Mouse (Mus musculus) hindbrain, embryonic 14.5 days (tissue): Measurements from ENCODE around the gene Rpl32. TPM values are rescaled to one million over a fixed set of nuclear protein-coding genes. Genes with fewer than 3 reads are reported as not detected.

Source experiments
- ATAC-seq: fragments of 200-750 bp; cut with Nextera tagmentation; 2 replicates; pipeline ENCODE4 v1.8.0; 2017; ENCODE audit warnings: moderate number of reproducible peaks, mild to moderate bottlenecking, moderate TSS enrichment, moderate library complexity; ENCODE audit not compliant: low FRiP score
- DNase-seq: peaks from one replicate; pipeline ENCODE4 v3.0.0-alpha.2; 2015; ENCODE audit warnings: low spot score
- H3K27ac ChIP-seq: fragments of 300-500 bp; sonication (generic); 2 replicates; pipeline ENCODE4 v1.5.1; 2014; ENCODE audit warnings: mild to moderate bottlenecking, moderate library complexity
- H3K27me3 ChIP-seq: fragments of 300-500 bp; sonication (generic); 2 replicates; pipeline ENCODE4 v1.6.1; 2014; ENCODE audit warnings: mild to moderate bottlenecking, low read length, mixed read lengths; ENCODE audit not compliant: control insufficient read depth, insufficient read depth
- H3K36me3 ChIP-seq: fragments of 300-500 bp; sonication (generic); replicated peaks from 2 replicates; pipeline ENCODE4 v1.6.1; 2014; ENCODE audit not compliant: control insufficient read depth, insufficient read depth
- H3K4me1 ChIP-seq: fragments of 300-500 bp; sonication (generic); replicated peaks from 2 replicates; pipeline ENCODE4 v1.6.1; 2014; ENCODE audit warnings: antibody characterized with exemption, low read length, mixed read lengths; ENCODE audit not compliant: control insufficient read depth, insufficient read depth
- H3K4me2 ChIP-seq: fragments of 300-500 bp; sonication (generic); replicated peaks from 2 replicates; pipeline ENCODE4 v1.6.1; 2014; ENCODE audit warnings: mild to moderate bottlenecking, moderate library complexity
- H3K4me3 ChIP-seq: fragments of 300-500 bp; sonication (generic); replicated peaks from 2 replicates; pipeline ENCODE4 v1.5.1; 2014; ENCODE audit warnings: mild to moderate bottlenecking, low read length
- H3K9ac ChIP-seq: fragments of 300-500 bp; sonication (generic); 2 replicates; pipeline ENCODE4 v1.6.1; 2014
- H3K9me3 ChIP-seq: fragments of 300-500 bp; sonication (generic); 2 replicates; pipeline ENCODE4 v1.6.1; 2016; ENCODE audit warnings: low read length; ENCODE audit not compliant: control insufficient read depth
- WGBS: fragments of 180-500 bp; shearing (Covaris S2); extraction: QIAGEN DNeasy Blood & Tissue Kit; methylation state at CpG from one replicate; pipeline ENCODE4 v1.1.7; 2014; 5-methylcytosine and 5-hydroxymethylcytosine counted together
- polyA plus RNA-seq: library from polyadenylated mRNA; unstranded; fragments of >200 nt; fragmentation: Nextera tagmentation; extraction: Ambion mirVana; gene quantifications from 2 replicates; pipeline ENCODE4 v1.2.1, GENCODE M21; 2014

Rpl32 gene
- polyA plus RNA-seq, 1 experiment from 2014 or later, result 1,238 TPM

GRCm38 (mm10) chr6:115773966-115774413 is 34.6 kb downstream of the Rpl32 start:
- peak overlapping the region; percentile 60 for H3K9ac ChIP-seq
- H3K36me3 ChIP-seq, result no peaks in the 10 kb centered on the region
- peak overlapping the region; percentile 88 for H3K4me2 ChIP-seq
- peaks cover 22% of the 10 kb centered on the region for H3K4me1 ChIP-seq
- no peaks in the 10 kb centered on the region for H3K27me3 ChIP-seq
- ATAC-seq (peak; percentile 74), DNase-seq (peak; percentile 64)
- H3K27ac ChIP-seq, result peak overlapping the region; percentile 57; the same call in 1 of the 2 replicates
- no peaks in the 10 kb centered on the region for H3K9me3 ChIP-seq
- H3K4me3 ChIP-seq, result peak overlapping the region; percentile 90
- 2% methylated on average over 14 of the region's 14 CpGs for WGBS

GRCm38 (mm10) chr6:115772604-115773003 is 35.9 kb downstream of the Rpl32 start:
- no peaks in the 10 kb centered on the region for H3K9me3 ChIP-seq
- DNase-seq (no peak), ATAC-seq (no peak)
- WGBS, result 91% methylated on average over 1 of the region's 1 CpGs
- no peak overlapping the region for H3K4me3 ChIP-seq
- H3K36me3 ChIP-seq, result no peaks in the 10 kb centered on the region
- H3K4me2 ChIP-seq, result no peak overlapping the region
- peaks cover 22% of the 10 kb centered on the region for H3K4me1 ChIP-seq
- H3K27me3 ChIP-seq, result no peaks in the 10 kb centered on the region
- no peak overlapping the region for H3K27ac ChIP-seq
- H3K9ac ChIP-seq, result no peak overlapping the region

GRCm38 (mm10) chr6:115772201-115772600 is 36.3 kb downstream of the Rpl32 start:
- H3K36me3 ChIP-seq, result no peaks in the 10 kb centered on the region

GRCm38 (mm10) chr6:115770852-115771251 is 37.7 kb downstream of the Rpl32 start:
- Histone ChIP-seq H3K4me3 (no peak overlapping the region), H3K4me2 (no peak overlapping the region), H3K27me3 (no peaks in the 10 kb centered on the region), H3K27ac (no peak overlapping the region), H3K9me3 (no peaks in the 10 kb centered on the region), H3K4me1 (peaks cover 12% of the 10 kb centered on the region), H3K36me3 (no peaks in the 10 kb centered on the region), H3K9ac (no peak overlapping the region)
- 85% methylated on average over 4 of the region's 4 CpGs for WGBS
- DNase-seq (no peak), ATAC-seq (no peak)

More at GRCm38 (mm10) chr6:115772201-115772600, 36.3 kb downstream of the Rpl32 start:
- ATAC-seq, result no peak
- no peak overlapping the region for H3K9ac ChIP-seq
- no peaks in the 10 kb centered on the region for H3K9me3 ChIP-seq
- H3K4me1 ChIP-seq, result peaks cover 22% of the 10 kb centered on the region
- no peaks in the 10 kb centered on the region for H3K27me3 ChIP-seq
- no peak overlapping the region for H3K4me3 ChIP-seq
- no peak overlapping the region for H3K27ac ChIP-seq
- H3K4me2 ChIP-seq, result no peak overlapping the region
- DNase-seq, result no peak
- WGBS, result 83% methylated on average over 6 of the region's 6 CpGs

- DNase-seq (no peak), ATAC-seq (no peak)
- no peak overlapping the region for H3K27ac ChIP-seq
- no peak overlapping the region for H3K4me2 ChIP-seq
- H3K4me1 ChIP-seq, result peaks cover 5% of the 10 kb centered on the region
- H3K4me3 ChIP-seq, result no peak overlapping the region
- no peak overlapping the region for H3K9ac ChIP-seq
- WGBS, result 84% methylated on average over 20 of the region's 20 CpGs
- no peaks in the 10 kb centered on the region for H3K9me3 ChIP-seq
- H3K36me3 ChIP-seq, result no peaks in the 10 kb centered on the region
- H3K27me3 ChIP-seq, result no peaks in the 10 kb centered on the region
Observed at GRCm38 (mm10) chr6:115770059-115770670, 38.4 kb downstream of the Rpl32 start.

GRCm38 (mm10) chr6:115768207-115768606 is 40.3 kb downstream of the Rpl32 start:
- no peak overlapping the region for H3K4me2 ChIP-seq
- WGBS, result 97% methylated on average over 4 of the region's 4 CpGs
- no peak overlapping the region for H3K4me3 ChIP-seq
- H3K36me3 ChIP-seq, result no peaks in the 10 kb centered on the region
- no peaks in the 10 kb centered on the region for H3K9me3 ChIP-seq
- H3K27ac ChIP-seq, result no peak overlapping the region
- no peaks in the 10 kb centered on the region for H3K4me1 ChIP-seq
- no peak for ATAC-seq
- H3K27me3 ChIP-seq, result no peaks in the 10 kb centered on the region
- no peak for DNase-seq
- H3K9ac ChIP-seq, result no peak overlapping the region

- H3K36me3 ChIP-seq, result no peaks in the 10 kb centered on the region
- DNase-seq (no peak), ATAC-seq (no peak)
- no peak overlapping the region for H3K9ac ChIP-seq
- H3K4me3 ChIP-seq, result no peak overlapping the region
- no peaks in the 10 kb centered on the region for H3K9me3 ChIP-seq
- WGBS, result 31% methylated on average over 9 of the region's 9 CpGs
- H3K27ac ChIP-seq, result no peak overlapping the region
- no peaks in the 10 kb centered on the region for H3K27me3 ChIP-seq
- H3K4me2 ChIP-seq, result no peak overlapping the region
- H3K4me1 ChIP-seq, result no peaks in the 10 kb centered on the region
Observed at GRCm38 (mm10) chr6:115767357-115767756, 41.2 kb downstream of the Rpl32 start.

GRCm38 (mm10) chr6:115764179-115764578 is 44.4 kb downstream of the Rpl32 start:
- H3K4me2 ChIP-seq, result 0 out of 2 replicates have a peak overlapping the region, but pooled peaks have one; percentile 21
- no peaks in the 10 kb centered on the region for H3K4me1 ChIP-seq
- H3K36me3 ChIP-seq, result no peaks in the 10 kb centered on the region
- DNase-seq (peak; percentile 81), ATAC-seq (peak; percentile 94)
- H3K27me3 ChIP-seq, result no peaks in the 10 kb centered on the region
- H3K9ac ChIP-seq, result no peak overlapping the region; the same call in 1 of the 2 replicates
- H3K27ac ChIP-seq, result peak overlapping the region; percentile 71
- no peaks in the 10 kb centered on the region for H3K9me3 ChIP-seq
- no peak overlapping the region for H3K4me3 ChIP-seq
- WGBS, result 6% methylated on average over 7 of the region's 7 CpGs

- H3K36me3 ChIP-seq, result no peaks in the 10 kb centered on the region
- H3K27ac ChIP-seq, result peak within 1 kb of the TSS; percentile 54
- peak within 1 kb of the TSS; percentile 19; the same call in 1 of the 2 replicates for H3K4me2 ChIP-seq
- no peaks in the 10 kb centered on the region for H3K4me1 ChIP-seq
- H3K4me3 ChIP-seq, result no peak within 1 kb of the TSS
- no peak within 1 kb of the TSS for H3K9ac ChIP-seq
- WGBS, result under 1% methylated on average over 9 of the region's 9 CpGs
- ATAC-seq (no peak), DNase-seq (no peak)
- H3K9me3 ChIP-seq, result no peaks in the 10 kb centered on the region
- H3K27me3 ChIP-seq, result no peaks in the 10 kb centered on the region
Observed at GRCm38 (mm10) chr6:115761995-115762756, 46.4 kb downstream of the Rpl32 start, which contains the start of gene Tmem40. Tmem40 (minus strand) TSS chr6:115762410.
